Mouse (Mus musculus) midbrain, embryonic 16.5 days (tissue): ENCODE data around the gene Ttll5. TPM values are rescaled to one million over a fixed set of nuclear protein-coding genes. Genes with fewer than 3 reads are reported as not detected.

Source experiments
- ATAC-seq: fragments of 200-750 bp; cut with Nextera tagmentation; 2 replicates; pipeline ENCODE4 v1.8.0; 2017; ENCODE audit warnings: moderate TSS enrichment
- H3K27ac ChIP-seq: fragments of 300-500 bp; sonication (generic); 2 replicates; pipeline ENCODE4 v1.5.1; 2014; ENCODE audit warnings: mild to moderate bottlenecking, low read length, mixed read lengths
- H3K27me3 ChIP-seq: fragments of 300-500 bp; sonication (generic); 2 replicates; pipeline ENCODE4 v1.6.1; 2014; ENCODE audit warnings: low read depth, low read length, mixed read lengths; ENCODE audit not compliant: control insufficient read depth, insufficient read depth
- H3K36me3 ChIP-seq: fragments of 300-500 bp; sonication (generic); 2 replicates; pipeline ENCODE4 v1.6.1; 2014; ENCODE audit warnings: mild to moderate bottlenecking, low read length, moderate library complexity, mixed read lengths; ENCODE audit not compliant: control insufficient read depth, insufficient read depth
- H3K4me1 ChIP-seq: fragments of 300-500 bp; sonication (generic); 2 replicates; pipeline ENCODE4 v1.6.1; 2014; ENCODE audit warnings: mild to moderate bottlenecking, low read length, mixed read lengths; ENCODE audit not compliant: control insufficient read depth, insufficient read depth
- H3K4me2 ChIP-seq: fragments of 300-500 bp; sonication (generic); 2 replicates; pipeline ENCODE4 v1.6.1; 2014; ENCODE audit warnings: mild to moderate bottlenecking, low read length, mixed read lengths
- H3K4me3 ChIP-seq: fragments of 300-500 bp; sonication (generic); 2 replicates; pipeline ENCODE4 v1.5.1; 2014; ENCODE audit warnings: low read depth, mild to moderate bottlenecking, low read length, moderate library complexity, mixed read lengths
- H3K9ac ChIP-seq: fragments of 300-500 bp; sonication (generic); 2 replicates; pipeline ENCODE4 v1.6.1; 2014; ENCODE audit warnings: low read depth, low read length, mixed read lengths
- H3K9me3 ChIP-seq: fragments of 300-500 bp; sonication (generic); replicated peaks from 2 replicates; pipeline ENCODE4 v1.6.1; 2014; ENCODE audit warnings: mild to moderate bottlenecking, low read length, mixed read lengths; ENCODE audit not compliant: control insufficient read depth, poor library complexity, severe bottlenecking
- WGBS: fragments of 180-500 bp; shearing (Covaris S2); extraction: QIAGEN DNeasy Blood & Tissue Kit; methylation state at CpG from one replicate; pipeline ENCODE4 v1.1.7; 2014; 5-methylcytosine and 5-hydroxymethylcytosine counted together
- polyA plus RNA-seq: library from polyadenylated mRNA; unstranded; fragments of >200 nt; fragmentation: Nextera tagmentation; extraction: Ambion mirVana; gene quantifications from 2 replicates; pipeline ENCODE4 v1.2.1, GENCODE M21; 2015

Gene Ttll5
- polyA plus RNA-seq, 1 experiment from 2014 or later = 12.0 TPM

DNA sequence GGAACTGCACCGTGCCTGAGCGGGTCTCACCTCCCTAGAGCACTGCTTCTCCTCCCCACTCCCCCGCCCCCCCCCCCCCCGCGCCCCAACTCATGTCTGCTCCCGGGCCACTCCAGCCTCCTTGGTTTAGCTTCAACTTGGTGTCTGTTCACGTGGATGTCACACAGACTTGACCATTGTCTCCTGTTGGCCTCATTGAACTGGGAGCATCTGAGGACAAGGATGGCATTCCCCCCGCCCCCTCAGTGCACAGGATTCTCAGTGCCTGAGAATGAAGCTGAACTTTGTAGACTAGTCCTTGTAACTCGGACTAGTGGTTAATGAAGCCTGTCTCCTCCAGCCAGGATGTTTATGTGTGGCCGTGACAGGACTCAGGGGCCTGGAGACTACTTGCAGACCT lies 281.1 kb downstream of the Ttll5 start:
- H3K4me3 ChIP-seq = no peak overlapping the region
- no peaks in the 10 kb centered on the region for H3K27me3 ChIP-seq
- no peak overlapping the region for H3K9ac ChIP-seq
- no peak overlapping the region for H3K4me2 ChIP-seq
- no peak overlapping the region for H3K27ac ChIP-seq
- no peaks in the 10 kb centered on the region for H3K36me3 ChIP-seq
- peaks cover 12% of the 10 kb centered on the region for H3K4me1 ChIP-seq
- no peaks in the 10 kb centered on the region for H3K9me3 ChIP-seq
- 71% methylated on average over 7 of the region's 10 CpGs for WGBS
- ATAC-seq = no peak

DNA sequence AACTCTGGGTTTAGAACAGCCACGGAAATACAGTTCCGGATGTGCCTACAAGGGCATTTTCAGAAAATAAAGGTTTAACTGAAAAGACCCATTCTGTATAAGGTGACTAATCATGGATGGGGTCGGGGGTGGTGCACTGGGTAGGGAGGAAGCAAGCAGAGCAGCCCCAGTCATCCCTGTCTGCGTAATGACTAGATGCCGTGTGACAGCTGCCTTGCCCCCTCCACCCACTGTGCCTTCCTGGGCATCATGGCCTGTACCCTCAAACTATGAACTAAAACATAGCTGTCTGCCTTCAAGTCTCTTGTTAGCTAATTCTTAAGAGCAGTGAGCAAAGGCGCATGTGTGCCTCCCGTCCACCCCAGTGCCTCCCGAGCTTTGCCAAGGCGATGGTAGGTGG lies 281.6 kb downstream of the Ttll5 start:
- 91% methylated on average over 9 of the region's 9 CpGs for WGBS
- Histone ChIP-seq H3K4me2 (no peak overlapping the region), H3K4me3 (no peak overlapping the region), H3K9me3 (no peaks in the 10 kb centered on the region), H3K4me1 (peaks cover 12% of the 10 kb centered on the region), H3K36me3 (no peaks in the 10 kb centered on the region), H3K27me3 (no peaks in the 10 kb centered on the region), H3K27ac (no peak overlapping the region), H3K9ac (no peak overlapping the region)
- ATAC-seq = no peak

GRCm38 (mm10) chr12:86107645-86108044 lies 283.2 kb downstream of the Ttll5 start:
- Histone ChIP-seq H3K9me3 (no peaks in the 10 kb centered on the region), H3K4me3 (no peak overlapping the region), H3K27ac (no peak overlapping the region), H3K4me1 (peaks cover 12% of the 10 kb centered on the region), H3K27me3 (no peaks in the 10 kb centered on the region), H3K4me2 (no peak overlapping the region), H3K36me3 (no peaks in the 10 kb centered on the region; the same call in 1 of the 2 replicates), H3K9ac (no peak overlapping the region)
- no peak for ATAC-seq
- WGBS = 86% methylated on average over 7 of the region's 7 CpGs

- Histone ChIP-seq H3K36me3 (no peaks in the 10 kb centered on the region; the same call in 1 of the 2 replicates), H3K9ac (no peak overlapping the region), H3K4me1 (no peaks in the 10 kb centered on the region; the same call in 1 of the 2 replicates), H3K4me2 (no peak overlapping the region), H3K9me3 (no peaks in the 10 kb centered on the region), H3K27ac (no peak overlapping the region), H3K27me3 (no peaks in the 10 kb centered on the region), H3K4me3 (no peak overlapping the region)
- ATAC-seq = no peak
- WGBS = 86% methylated on average over 4 of the region's 4 CpGs
These were observed 285.1 kb downstream of the Ttll5 start for GRCm38 (mm10) chr12:86109531-86109930.

- Histone ChIP-seq H3K9me3 (no peaks in the 10 kb centered on the region), H3K4me1 (no peaks in the 10 kb centered on the region), H3K4me2 (no peak overlapping the region), H3K4me3 (no peak overlapping the region), H3K27ac (no peak overlapping the region), H3K27me3 (no peaks in the 10 kb centered on the region), H3K9ac (no peak overlapping the region), H3K36me3 (no peaks in the 10 kb centered on the region; the same call in 1 of the 2 replicates)
- ATAC-seq = no peak
- WGBS = 91% methylated on average over 2 of the region's 2 CpGs
These were observed 286.2 kb downstream of the Ttll5 start for GRCm38 (mm10) chr12:86110637-86111036.

Other genes with a start within 250 kb of the Ttll5 start
- gene Jdp2, start 225.6 kb upstream of the Ttll5 start, polyA plus RNA-seq = 0.36 and 0.57 TPM in 2 replicates
- 0.59 and 1.3 TPM in 2 replicates for gene Batf, start 138.0 kb upstream of the Ttll5 start, polyA plus RNA-seq
- 5.5 and 5.8 TPM in 2 replicates for gene Flvcr2, start 78.1 kb upstream of the Ttll5 start, polyA plus RNA-seq
- 114 and 117 TPM in 2 replicates for gene Erg28, start 109 bp upstream of the Ttll5 start, polyA plus RNA-seq